Mouse (Mus musculus): ENCODE measurements around the gene Limd1.

- TF ChIP-seq HCFC1 (IDR thresholded peaks at IDR 0.05; ENCODE audit: low read depth, low read length): no peak
- no peak for TF ChIP-seq POLR2A (IDR thresholded peaks at IDR 0.05; ENCODE audit: control insufficient read depth in 1 of 2, insufficient read depth in 1 of 2, low read depth in 1 of 2, low read length in 2 of 2, poor library complexity in 1 of 2)
Measured at GRCm38 (mm10) chr9:123450174-123450573, 28.3 kb upstream of the Limd1 start.
